Mouse (Mus musculus) megakaryocyte, embryonic 14.5 days (primary cell): Measurements from ENCODE around the gene Tmem169.
"Not testable (repeated sequence)": the region's sequence is repeated elsewhere in the genome, so short reads cannot be mapped to it uniquely, and the experiment has no call there.

Experiments used
- FLI1 ChIP-seq: IDR thresholded peaks from 2 replicates; pipeline ENCODE4 v1.6.1; 2012; ENCODE audit warnings: low read length, inconsistent platforms, mixed read lengths
- GATA1 ChIP-seq: IDR thresholded peaks from 3 replicates; pipeline ENCODE4 v1.6.1; 2012; ENCODE audit warnings: mixed read lengths, low read length, inconsistent platforms, borderline replicate concordance

DNA sequence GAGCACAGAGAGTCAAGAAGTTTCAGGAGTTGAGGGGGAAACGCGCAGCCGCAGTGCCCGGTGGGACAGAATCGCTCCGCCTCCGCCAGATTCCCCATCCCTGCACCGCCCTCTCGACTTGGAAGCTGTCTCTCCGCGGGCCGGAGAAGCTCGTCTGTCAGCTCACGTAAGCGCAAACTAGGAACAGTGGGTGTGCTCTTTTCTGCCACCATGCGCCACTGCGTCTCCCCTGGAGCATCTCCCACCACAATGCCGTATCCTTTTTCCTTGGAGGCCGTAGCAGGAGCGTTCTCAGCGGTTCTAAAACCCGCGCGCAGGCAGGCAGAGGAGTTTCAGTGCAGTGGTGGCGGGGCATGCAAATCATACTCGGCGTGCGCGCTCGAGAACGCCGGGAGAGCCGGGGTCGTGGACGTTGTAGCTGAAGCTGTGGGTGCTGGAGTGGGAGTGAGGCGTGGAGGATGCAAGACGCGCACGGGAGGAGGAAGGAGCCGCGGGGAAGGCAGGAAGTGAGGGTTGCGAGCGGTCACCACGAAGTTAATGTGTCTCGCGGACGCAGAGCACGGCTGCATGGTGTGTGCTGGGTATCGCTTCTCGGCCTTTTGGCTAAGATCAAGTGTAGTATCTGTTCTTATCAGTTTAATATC lies 47.7 kb upstream of the Tmem169 start:
- not testable (repeated sequence) for TF ChIP-seq GATA1, FLI1
